Mouse (Mus musculus) testis, adult 2 months (tissue): ENCODE measurements around the gene Iqcc.

Experiments used
- CTCF ChIP-seq: fragments of 200-500 bp; IDR thresholded peaks from 2 replicates; pipeline ENCODE4 v1.5.1; 2012; ENCODE audit warnings: low read depth, mild to moderate bottlenecking, inconsistent platforms, low read length, moderate library complexity; ENCODE audit not compliant: control insufficient read depth, insufficient read depth, insufficient replicate concordance
- POLR2A ChIP-seq: fragments of 200-500 bp; IDR thresholded peaks from 2 replicates; pipeline ENCODE4 v1.6.1; 2012; ENCODE audit warnings: low read depth, mild to moderate bottlenecking, inconsistent platforms, low read length, moderate library complexity; ENCODE audit not compliant: control insufficient read depth

DNA sequence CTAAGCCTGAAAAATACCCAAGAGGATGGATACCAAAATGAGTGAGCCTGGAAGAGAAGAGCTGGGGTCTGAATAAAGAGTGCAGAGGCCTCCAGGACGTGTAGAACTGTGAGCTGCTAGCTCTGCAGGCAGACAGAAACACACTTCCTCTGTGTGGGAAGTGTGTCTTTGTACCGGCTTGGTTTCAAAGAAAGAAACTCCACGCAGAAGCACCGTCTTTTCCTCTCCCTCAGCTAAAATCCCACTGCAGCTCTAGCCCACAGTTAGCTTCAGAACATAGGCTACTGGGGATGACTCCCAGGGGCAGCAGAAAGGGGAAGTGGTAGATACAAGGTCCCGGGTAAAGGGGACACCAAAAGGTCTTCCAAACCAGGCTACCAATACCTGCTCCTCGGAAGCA is 26.3 kb upstream of the Iqcc start:
- no peak for TF ChIP-seq POLR2A
- TF ChIP-seq CTCF = no peak
